Mouse (Mus musculus): Measurements from ENCODE around the gene Hist1h4d.

DNA sequence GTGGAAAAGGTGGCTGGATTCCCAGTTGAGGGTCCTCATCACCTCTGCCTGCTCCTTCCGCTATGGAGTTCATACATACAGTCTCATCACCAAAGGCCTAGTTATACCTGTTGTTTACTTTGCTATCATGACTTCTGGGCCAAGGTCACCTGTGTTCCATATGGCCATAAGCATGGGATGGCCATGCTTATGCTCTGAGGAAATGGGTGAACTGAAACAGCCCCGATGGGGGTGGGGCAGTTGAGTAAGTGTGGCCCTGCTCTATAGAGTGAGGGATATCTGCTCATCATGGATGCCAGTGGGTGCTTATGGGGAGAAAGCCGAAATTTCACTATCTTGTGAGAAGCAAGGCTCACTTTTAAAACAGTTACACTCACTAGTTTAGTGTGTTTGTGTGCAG lies 23.7 kb downstream of the Hist1h4d start:
- TF ChIP-seq CTCF (IDR thresholded peaks at IDR 0.05; ENCODE audit: borderline replicate concordance, insufficient read depth, low read depth, low read length) (no peak), POLR2A (IDR thresholded peaks at IDR 0.05; ENCODE audit: borderline replicate concordance, insufficient read depth, low read length) (no peak)

All from cerebellum, adult 2 months (tissue).